Mouse (Mus musculus) kidney, adult 2 months (tissue): Measurements from ENCODE around the gene Rccd1. TPM values are rescaled to one million over a fixed set of nuclear protein-coding genes. Genes with fewer than 3 reads are reported as not detected.

ENCODE experiments used
- DNase-seq: peaks from one replicate; pipeline ENCODE4 v3.0.0; 2021
- H3K27ac ChIP-seq: fragments of 200-500 bp; 2 replicates; pipeline ENCODE4 v1.5.1; 2012; ENCODE audit warnings: low read depth, low read length, control low read depth, inconsistent platforms; ENCODE audit not compliant: insufficient read depth
- H3K27me3 ChIP-seq: fragments of 200-500 bp; replicated peaks from 2 replicates; pipeline ENCODE4 v1.6.1; 2012; ENCODE audit warnings: mild to moderate bottlenecking, moderate library complexity, low read length, inconsistent platforms; ENCODE audit not compliant: control insufficient read depth, insufficient read depth
- H3K36me3 ChIP-seq: fragments of 200-500 bp; 2 replicates; pipeline ENCODE4 v1.6.1; 2012; ENCODE audit warnings: mild to moderate bottlenecking, moderate library complexity, low read length, inconsistent platforms; ENCODE audit not compliant: control insufficient read depth, insufficient read depth
- H3K4me1 ChIP-seq: fragments of 200-500 bp; 2 replicates; pipeline ENCODE4 v1.6.1; 2011; ENCODE audit warnings: low read length; ENCODE audit not compliant: control insufficient read depth, insufficient read depth
- H3K4me3 ChIP-seq: fragments of 200-500 bp; 2 replicates; pipeline ENCODE4 v1.5.1; 2011; ENCODE audit warnings: mild to moderate bottlenecking, low read depth, low read length, control low read depth; ENCODE audit not compliant: insufficient read depth
- CTCF ChIP-seq: fragments of 200-500 bp; conservative IDR thresholded peaks from 2 replicates; pipeline ENCODE4 v1.5.1; 2011; ENCODE audit warnings: low read depth, mild to moderate bottlenecking, control low read depth, low read length, moderate library complexity, mixed read lengths; ENCODE audit not compliant: insufficient read depth, insufficient read length
- POLR2A ChIP-seq: fragments of 200-500 bp; IDR thresholded peaks from one replicate; pipeline ENCODE4 v1.6.1; 2011; ENCODE audit warnings: low read depth, low read length, control low read depth
- WGBS: fragments of 180-500 bp; shearing (Covaris S2); methylation state at CpG from one replicate; pipeline ENCODE4 v1.1.7; 2018; 5-methylcytosine and 5-hydroxymethylcytosine counted together
- polyA plus RNA-seq: library from polyadenylated mRNA; depleted of rRNA; stranded (reverse); fragments of >200 nt; gene quantifications from 2 replicates; pipeline ENCODE4 v1.2.3, GENCODE M21; 2012

Rccd1 gene
- polyA plus RNA-seq, 1 experiment, result 3.7 TPM

- no peak for DNase-seq
- Histone ChIP-seq H3K4me3 (no peak overlapping the region), H3K36me3 (no peaks in the 10 kb centered on the region), H3K27ac (no peak overlapping the region), H3K4me1 (no peaks in the 10 kb centered on the region), H3K27me3 (no peaks in the 10 kb centered on the region)
- TF ChIP-seq POLR2A (no peak), CTCF (no peak)
- 79% methylated on average over 4 of the region's 4 CpGs for WGBS
These were observed 33.8 kb upstream of the Rccd1 start for GRCm38 (mm10) chr7:80358039-80358438.

- Histone ChIP-seq H3K27ac (no peak overlapping the region), H3K4me1 (no peaks in the 10 kb centered on the region), H3K4me3 (no peak overlapping the region), H3K27me3 (no peaks in the 10 kb centered on the region), H3K36me3 (no peaks in the 10 kb centered on the region)
- DNase-seq, result no peak
- WGBS, result 64% methylated on average over 8 of the region's 8 CpGs
- TF ChIP-seq CTCF (no peak), POLR2A (no peak)
These were observed 32.9 kb upstream of the Rccd1 start for GRCm38 (mm10) chr7:80357156-80357555.

GRCm38 (mm10) chr7:80356351-80356750 lies 32.1 kb upstream of the Rccd1 start:
- 92% methylated on average over 13 of the region's 13 CpGs for WGBS
- no peaks in the 10 kb centered on the region for H3K27me3 ChIP-seq
- H3K36me3 ChIP-seq, result no peaks in the 10 kb centered on the region
- DNase-seq, result no peak
- H3K4me1 ChIP-seq, result no peaks in the 10 kb centered on the region
- H3K27ac ChIP-seq, result no peak overlapping the region
- no peak overlapping the region for H3K4me3 ChIP-seq
- TF ChIP-seq POLR2A, result no peak
- TF ChIP-seq CTCF, result no peak

- no peak overlapping the region for H3K27ac ChIP-seq
- WGBS, result 92% methylated on average over 8 of the region's 8 CpGs
These were observed 28.7 kb upstream of the Rccd1 start for GRCm38 (mm10) chr7:80352920-80353319.

GRCm38 (mm10) chr7:80350808-80351207 lies 26.6 kb upstream of the Rccd1 start:
- WGBS, result 85% methylated on average over 2 of the region's 2 CpGs

More at GRCm38 (mm10) chr7:80352920-80353319, 28.7 kb upstream of the Rccd1 start:
- H3K4me3 ChIP-seq, result no peak overlapping the region
- no peaks in the 10 kb centered on the region for H3K36me3 ChIP-seq
- DNase-seq, result no peak
- H3K27me3 ChIP-seq, result no peaks in the 10 kb centered on the region
- H3K4me1 ChIP-seq, result no peaks in the 10 kb centered on the region
- TF ChIP-seq POLR2A, result no peak

GRCm38 (mm10) chr7:80347670-80348586 lies 23.7 kb upstream of the Rccd1 start:
- 61% methylated on average over 13 of the region's 13 CpGs for WGBS
- TF ChIP-seq POLR2A (no peak), CTCF (no peak)
- H3K27me3 ChIP-seq, result no peaks in the 10 kb centered on the region
- DNase-seq, result no peak
- H3K36me3 ChIP-seq, result no peaks in the 10 kb centered on the region
- H3K4me1 ChIP-seq, result 0 out of 2 replicates have a peak, but pooled peaks cover 5% of the 10 kb centered on the region
- H3K4me3 ChIP-seq, result no peak overlapping the region
- H3K27ac ChIP-seq, result no peak overlapping the region

More at GRCm38 (mm10) chr7:80350808-80351207, 26.6 kb upstream of the Rccd1 start:
- DNase-seq, result no peak
- H3K36me3 ChIP-seq, result no peaks in the 10 kb centered on the region
- no peak overlapping the region for H3K27ac ChIP-seq
- H3K4me3 ChIP-seq, result no peak overlapping the region
- H3K4me1 ChIP-seq, result no peaks in the 10 kb centered on the region
- TF ChIP-seq CTCF (no peak), POLR2A (no peak)
- H3K27me3 ChIP-seq, result no peaks in the 10 kb centered on the region

GRCm38 (mm10) chr7:80346830-80347229 lies 22.6 kb upstream of the Rccd1 start:
- Histone ChIP-seq H3K36me3 (no peaks in the 10 kb centered on the region), H3K27ac (no peak overlapping the region), H3K27me3 (no peaks in the 10 kb centered on the region), H3K4me1 (0 out of 2 replicates have a peak, but pooled peaks cover 5% of the 10 kb centered on the region), H3K4me3 (no peak overlapping the region)
- WGBS, result 73% methylated on average over 5 of the region's 5 CpGs
- DNase-seq, result no peak
- TF ChIP-seq CTCF (no peak), POLR2A (no peak)
